Mouse (Mus musculus) lung, embryonic 16.5 days (tissue): ENCODE measurements at regions not wholly inside any gene's neighbourhood (a gene's known extent, or its start where the extent isn't known, plus 50 kb on each side); places are given as distances from the start of the nearest gene placed in this dataset.

Source experiments
- ATAC-seq: fragments of 200-750 bp; cut with Nextera tagmentation; 2 replicates; pipeline ENCODE4 v1.8.0; 2017; ENCODE audit warnings: low read depth, mild to moderate bottlenecking, moderate library complexity
- H3K27ac ChIP-seq: fragments of 300-500 bp; sonication (generic); 2 replicates; pipeline ENCODE4 v1.5.1; 2014; ENCODE audit warnings: mild to moderate bottlenecking, control low read depth, low read length
- H3K27me3 ChIP-seq: fragments of 300-500 bp; sonication (generic); 2 replicates; pipeline ENCODE4 v1.6.1; 2014; ENCODE audit warnings: low read depth, low read length, mixed read lengths; ENCODE audit not compliant: control insufficient read depth, insufficient read depth
- H3K36me3 ChIP-seq: fragments of 300-500 bp; sonication (generic); 2 replicates; pipeline ENCODE4 v1.6.1; 2014; ENCODE audit warnings: low read length; ENCODE audit not compliant: control insufficient read depth, insufficient read depth
- H3K4me1 ChIP-seq: fragments of 300-500 bp; sonication (generic); replicated peaks from 2 replicates; pipeline ENCODE4 v1.6.1; 2014; ENCODE audit warnings: low read length, mixed read lengths; ENCODE audit not compliant: control insufficient read depth, insufficient read depth
- H3K4me2 ChIP-seq: fragments of 300-500 bp; sonication (generic); 2 replicates; pipeline ENCODE4 v1.6.1; 2014; ENCODE audit warnings: low read depth, low read length, control low read depth
- H3K4me3 ChIP-seq: fragments of 300-500 bp; sonication (generic); 2 replicates; pipeline ENCODE4 v1.5.1; 2014; ENCODE audit warnings: mild to moderate bottlenecking, low read length, control low read depth
- H3K9ac ChIP-seq: fragments of 300-500 bp; sonication (generic); 2 replicates; pipeline ENCODE4 v1.6.1; 2014; ENCODE audit warnings: low read length, control low read depth
- H3K9me3 ChIP-seq: fragments of 300-500 bp; sonication (generic); 2 replicates; pipeline ENCODE4 v1.6.1; 2016; ENCODE audit warnings: low read length; ENCODE audit not compliant: control insufficient read depth
- WGBS: fragments of 180-500 bp; shearing (Covaris S2); extraction: QIAGEN DNeasy Blood & Tissue Kit; methylation state at CpG from one replicate; pipeline ENCODE4 v1.1.7; 2014; 5-methylcytosine and 5-hydroxymethylcytosine counted together

- Histone ChIP-seq H3K36me3 (no peaks in the 10 kb centered on the region), H3K4me2 (no peak overlapping the region), H3K9me3 (no peaks in the 10 kb centered on the region), H3K4me1 (no peaks in the 10 kb centered on the region), H3K9ac (no peak overlapping the region), H3K27me3 (no peaks in the 10 kb centered on the region), H3K27ac (no peak overlapping the region), H3K4me3 (no peak overlapping the region)
- ATAC-seq = no peak
- WGBS = 83% methylated on average over 2 of the region's 2 CpGs
Measured at GRCm38 (mm10) chrX:121533360-121533759, 863.8 kb downstream of the Nap1l3 start.

GRCm38 (mm10) chrX:121519830-121520229 lies 877.4 kb downstream of the Nap1l3 start:
- H3K9me3 ChIP-seq = no peaks in the 10 kb centered on the region
- H3K9ac ChIP-seq = no peak overlapping the region
- no peak for ATAC-seq
- H3K4me3 ChIP-seq = no peak overlapping the region
- no peaks in the 10 kb centered on the region for H3K36me3 ChIP-seq
- H3K27me3 ChIP-seq = no peaks in the 10 kb centered on the region
- no peak overlapping the region for H3K27ac ChIP-seq
- H3K4me1 ChIP-seq = no peaks in the 10 kb centered on the region
- H3K4me2 ChIP-seq = no peak overlapping the region

DNA sequence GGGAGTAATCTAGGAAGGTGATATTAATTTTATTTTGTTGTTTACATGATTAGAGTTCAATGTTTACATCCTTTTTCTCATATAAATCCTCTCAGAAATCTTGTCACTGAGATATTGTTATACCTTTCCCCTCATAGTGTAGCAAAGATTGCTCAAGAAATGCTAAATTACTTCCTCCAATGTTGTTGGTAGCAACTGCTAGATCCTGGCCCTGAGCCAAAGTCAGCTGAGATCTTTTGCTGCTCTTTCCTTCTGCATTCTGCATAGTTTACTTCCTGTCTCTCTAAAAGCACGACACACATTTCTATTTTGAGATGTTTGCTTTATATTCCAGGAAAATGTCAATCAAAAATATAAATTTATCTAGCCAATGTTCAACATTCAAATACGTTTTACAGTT lies 899.5 kb downstream of the Nap1l3 start:
- no peaks in the 10 kb centered on the region for H3K9me3 ChIP-seq
- H3K4me3 ChIP-seq = no peak overlapping the region
- H3K27ac ChIP-seq = no peak overlapping the region
- WGBS = 10% methylated on average over 2 of the region's 2 CpGs
- H3K36me3 ChIP-seq = no peaks in the 10 kb centered on the region
- no peak overlapping the region for H3K9ac ChIP-seq
- H3K4me1 ChIP-seq = no peaks in the 10 kb centered on the region
- no peak overlapping the region for H3K4me2 ChIP-seq
- ATAC-seq = no peak
- no peaks in the 10 kb centered on the region for H3K27me3 ChIP-seq

- ATAC-seq = no peak
- Histone ChIP-seq H3K27ac (no peak overlapping the region), H3K4me3 (no peak overlapping the region), H3K36me3 (no peaks in the 10 kb centered on the region), H3K27me3 (no peaks in the 10 kb centered on the region), H3K9ac (no peak overlapping the region), H3K4me1 (no peaks in the 10 kb centered on the region), H3K4me2 (no peak overlapping the region), H3K9me3 (no peaks in the 10 kb centered on the region)
Measured at GRCm38 (mm10) chrX:121497219-121497618, 900.0 kb downstream of the Nap1l3 start.

- H3K27ac ChIP-seq = 0 out of 2 replicates have a peak overlapping the region, but pooled peaks have one; percentile 41
- peak; percentile 97 for ATAC-seq
- 12% methylated on average over 4 of the region's 4 CpGs for WGBS
Measured at GRCm38 (mm10) chrX:121479402-121479989, 917.7 kb downstream of the Nap1l3 start.

GRCm38 (mm10) chrX:121429078-121429477 lies 968.1 kb downstream of the Nap1l3 start:
- Histone ChIP-seq H3K4me2 (no peak overlapping the region), H3K9me3 (no peaks in the 10 kb centered on the region), H3K4me1 (no peaks in the 10 kb centered on the region), H3K27ac (no peak overlapping the region), H3K9ac (no peak overlapping the region), H3K4me3 (no peak overlapping the region), H3K27me3 (no peaks in the 10 kb centered on the region), H3K36me3 (no peaks in the 10 kb centered on the region)
- ATAC-seq = no peak
- 71% methylated on average over 6 of the region's 6 CpGs for WGBS

More at GRCm38 (mm10) chrX:121479402-121479989, 917.7 kb downstream of the Nap1l3 start:
- Histone ChIP-seq H3K36me3 (no peaks in the 10 kb centered on the region), H3K27me3 (no peaks in the 10 kb centered on the region), H3K9me3 (no peaks in the 10 kb centered on the region), H3K9ac (no peak overlapping the region), H3K4me2 (no peak overlapping the region), H3K4me3 (no peak overlapping the region), H3K4me1 (no peaks in the 10 kb centered on the region)
